Mouse (Mus musculus) hindbrain, embryonic 14.5 days (tissue): ENCODE measurements around the gene Prkg1. TPM values are rescaled to one million over a fixed set of nuclear protein-coding genes. Genes with fewer than 3 reads are reported as not detected.

Experiments used
- ATAC-seq: fragments of 200-750 bp; cut with Nextera tagmentation; 2 replicates; pipeline ENCODE4 v1.8.0; 2017; ENCODE audit warnings: moderate number of reproducible peaks, mild to moderate bottlenecking, moderate TSS enrichment, moderate library complexity; ENCODE audit not compliant: low FRiP score
- DNase-seq: peaks from one replicate; pipeline ENCODE4 v3.0.0-alpha.2; 2015; ENCODE audit warnings: low spot score
- H3K27ac ChIP-seq: fragments of 300-500 bp; sonication (generic); 2 replicates; pipeline ENCODE4 v1.5.1; 2014; ENCODE audit warnings: mild to moderate bottlenecking, moderate library complexity
- H3K27me3 ChIP-seq: fragments of 300-500 bp; sonication (generic); 2 replicates; pipeline ENCODE4 v1.6.1; 2014; ENCODE audit warnings: mild to moderate bottlenecking, low read length, mixed read lengths; ENCODE audit not compliant: control insufficient read depth, insufficient read depth
- H3K36me3 ChIP-seq: fragments of 300-500 bp; sonication (generic); replicated peaks from 2 replicates; pipeline ENCODE4 v1.6.1; 2014; ENCODE audit not compliant: control insufficient read depth, insufficient read depth
- H3K4me1 ChIP-seq: fragments of 300-500 bp; sonication (generic); replicated peaks from 2 replicates; pipeline ENCODE4 v1.6.1; 2014; ENCODE audit warnings: antibody characterized with exemption, low read length, mixed read lengths; ENCODE audit not compliant: control insufficient read depth, insufficient read depth
- H3K4me2 ChIP-seq: fragments of 300-500 bp; sonication (generic); replicated peaks from 2 replicates; pipeline ENCODE4 v1.6.1; 2014; ENCODE audit warnings: mild to moderate bottlenecking, moderate library complexity
- H3K4me3 ChIP-seq: fragments of 300-500 bp; sonication (generic); replicated peaks from 2 replicates; pipeline ENCODE4 v1.5.1; 2014; ENCODE audit warnings: mild to moderate bottlenecking, low read length
- H3K9ac ChIP-seq: fragments of 300-500 bp; sonication (generic); 2 replicates; pipeline ENCODE4 v1.6.1; 2014
- H3K9me3 ChIP-seq: fragments of 300-500 bp; sonication (generic); 2 replicates; pipeline ENCODE4 v1.6.1; 2016; ENCODE audit warnings: low read length; ENCODE audit not compliant: control insufficient read depth
- WGBS: fragments of 180-500 bp; shearing (Covaris S2); extraction: QIAGEN DNeasy Blood & Tissue Kit; methylation state at CpG from one replicate; pipeline ENCODE4 v1.1.7; 2014; 5-methylcytosine and 5-hydroxymethylcytosine counted together
- polyA plus RNA-seq: library from polyadenylated mRNA; unstranded; fragments of >200 nt; fragmentation: Nextera tagmentation; extraction: Ambion mirVana; gene quantifications from 2 replicates; pipeline ENCODE4 v1.2.1, GENCODE M21; 2014

Prkg1 gene
- polyA plus RNA-seq, 1 experiment from 2014 or later, result 7.0 TPM

DNA sequence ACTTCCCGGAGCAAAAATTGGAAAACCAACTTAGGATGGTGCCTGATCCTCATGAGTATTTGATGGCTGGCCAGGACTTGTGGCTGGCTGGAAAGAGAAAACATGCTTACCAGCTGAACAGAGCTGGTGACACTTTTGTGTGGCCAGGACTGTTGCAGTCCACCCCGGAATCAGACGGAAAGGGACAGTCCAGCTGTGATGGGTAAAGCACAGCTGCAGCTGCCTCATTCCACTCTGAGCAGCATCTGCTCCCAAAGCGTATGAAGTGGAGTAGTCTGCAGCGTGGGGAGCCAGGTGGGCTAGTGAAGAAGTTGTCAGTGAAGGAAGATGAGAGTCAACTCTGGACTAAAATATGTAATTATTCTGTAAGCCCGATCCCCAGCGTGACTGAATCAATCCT lies 108.6 kb downstream of the Prkg1 start:
- Histone ChIP-seq H3K27ac (no peak overlapping the region), H3K27me3 (no peaks in the 10 kb centered on the region), H3K4me3 (no peak overlapping the region), H3K9me3 (no peaks in the 10 kb centered on the region), H3K9ac (no peak overlapping the region), H3K4me2 (no peak overlapping the region), H3K36me3 (no peaks in the 10 kb centered on the region), H3K4me1 (0 out of 2 replicates have a peak, but pooled peaks cover 6% of the 10 kb centered on the region)
- no peak for DNase-seq
- WGBS, result 70% methylated on average over 7 of the region's 7 CpGs
- no peak for ATAC-seq

DNA sequence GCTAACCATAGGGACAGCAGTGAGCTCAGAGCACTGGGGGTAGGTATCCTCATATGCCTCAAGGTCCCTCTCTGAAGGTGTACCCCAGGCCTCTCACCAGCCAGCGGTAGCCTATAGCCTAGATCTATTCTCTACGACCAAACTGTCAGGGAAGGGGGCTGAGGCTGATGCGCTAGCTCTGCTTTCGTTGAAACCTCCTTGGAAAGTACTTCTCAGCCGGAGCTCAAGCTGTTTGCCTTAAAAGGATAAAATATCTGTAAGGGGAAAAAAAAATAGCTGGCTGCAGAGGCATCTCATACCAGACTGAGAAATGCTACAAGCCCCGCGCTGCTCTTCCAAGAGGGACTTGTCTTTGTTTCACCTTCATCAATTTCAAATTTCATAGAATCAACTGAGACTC lies 109.0 kb downstream of the Prkg1 start:
- Histone ChIP-seq H3K4me3 (no peak overlapping the region), H3K4me1 (0 out of 2 replicates have a peak, but pooled peaks cover 6% of the 10 kb centered on the region), H3K9me3 (no peaks in the 10 kb centered on the region), H3K27ac (no peak overlapping the region), H3K9ac (no peak overlapping the region), H3K36me3 (no peaks in the 10 kb centered on the region), H3K4me2 (no peak overlapping the region), H3K27me3 (no peaks in the 10 kb centered on the region)
- WGBS, result 79% methylated on average over 7 of the region's 7 CpGs
- no peak for DNase-seq
- ATAC-seq, result no peak

DNA sequence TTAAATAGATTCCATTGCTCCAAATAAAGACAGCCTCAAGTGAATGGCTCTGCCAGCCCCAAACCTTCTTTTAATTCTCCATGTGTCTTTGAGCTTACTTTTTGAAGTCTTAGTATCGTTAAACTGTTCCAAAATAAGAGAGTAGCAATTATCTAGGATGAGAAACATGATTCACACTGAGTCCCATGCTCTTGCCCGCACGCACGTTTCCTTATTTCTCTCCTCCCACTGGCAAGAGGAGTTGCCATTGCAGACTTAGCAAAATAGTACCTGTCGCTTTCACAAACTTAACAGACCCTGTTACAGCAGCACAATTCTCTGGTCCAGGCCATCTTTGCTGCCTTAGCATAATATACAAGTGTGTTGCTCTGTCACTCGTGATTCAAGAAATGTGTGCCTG lies 110.8 kb downstream of the Prkg1 start:
- Histone ChIP-seq H3K9me3 (no peaks in the 10 kb centered on the region), H3K4me1 (0 out of 2 replicates have a peak, but pooled peaks cover 3% of the 10 kb centered on the region), H3K27ac (no peak overlapping the region), H3K27me3 (no peaks in the 10 kb centered on the region), H3K9ac (no peak overlapping the region), H3K4me2 (no peak overlapping the region), H3K4me3 (no peak overlapping the region), H3K36me3 (no peaks in the 10 kb centered on the region)
- ATAC-seq (no peak), DNase-seq (no peak)
- WGBS, result 91% methylated on average over 6 of the region's 6 CpGs

DNA sequence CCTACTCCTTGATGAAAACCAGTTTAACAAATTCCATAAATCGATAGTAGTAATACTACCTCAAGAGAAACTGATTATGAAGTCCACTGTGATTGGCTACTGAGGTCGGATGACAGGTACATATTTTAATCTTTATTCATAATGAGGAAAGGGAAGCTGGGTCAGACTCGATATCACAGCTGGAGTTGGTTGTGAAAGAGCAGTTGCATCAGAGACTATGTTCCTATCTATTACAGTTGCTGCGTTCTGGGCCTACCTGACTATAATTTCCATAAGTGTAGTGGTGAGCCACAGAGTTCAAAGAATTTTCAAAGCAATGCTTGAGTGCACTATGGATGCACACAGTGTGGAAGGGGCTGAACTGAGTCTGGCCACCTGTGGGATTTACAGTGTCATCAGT lies 114.4 kb downstream of the Prkg1 start:
- H3K4me1 ChIP-seq, result no peaks in the 10 kb centered on the region
- H3K27me3 ChIP-seq, result no peaks in the 10 kb centered on the region
- no peak overlapping the region for H3K27ac ChIP-seq
- no peak overlapping the region for H3K4me2 ChIP-seq
- no peak overlapping the region for H3K9ac ChIP-seq
- ATAC-seq, result no peak
- H3K9me3 ChIP-seq, result no peaks in the 10 kb centered on the region
- WGBS, result 91% methylated on average over 4 of the region's 4 CpGs
- H3K36me3 ChIP-seq, result no peaks in the 10 kb centered on the region
- no peak overlapping the region for H3K4me3 ChIP-seq
- DNase-seq, result no peak

DNA sequence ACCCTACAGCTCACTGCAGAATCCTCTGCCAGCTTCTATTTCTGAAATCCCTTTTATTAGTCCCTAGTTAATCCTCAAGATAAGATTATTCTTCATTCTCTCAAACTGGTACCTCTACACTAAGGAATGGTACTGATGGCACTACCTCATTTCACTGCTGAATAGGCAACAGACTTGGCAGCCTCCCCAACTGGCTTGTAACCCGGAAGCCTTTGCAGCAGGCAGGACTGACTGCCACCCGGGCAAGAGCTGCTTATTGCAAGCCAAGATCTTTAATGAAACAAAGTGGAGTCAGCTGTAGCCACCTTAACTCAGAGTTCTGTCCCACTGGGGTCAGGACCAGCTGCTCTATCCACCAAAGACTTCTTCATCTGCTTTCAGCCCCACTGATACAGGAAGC lies 117.3 kb downstream of the Prkg1 start:
- WGBS, result 55% methylated on average over 2 of the region's 2 CpGs
- Histone ChIP-seq H3K9ac (no peak overlapping the region), H3K27ac (no peak overlapping the region), H3K4me2 (no peak overlapping the region), H3K9me3 (no peaks in the 10 kb centered on the region), H3K4me3 (no peak overlapping the region), H3K27me3 (no peaks in the 10 kb centered on the region), H3K36me3 (no peaks in the 10 kb centered on the region), H3K4me1 (no peaks in the 10 kb centered on the region)
- DNase-seq, result no peak
- no peak for ATAC-seq

DNA sequence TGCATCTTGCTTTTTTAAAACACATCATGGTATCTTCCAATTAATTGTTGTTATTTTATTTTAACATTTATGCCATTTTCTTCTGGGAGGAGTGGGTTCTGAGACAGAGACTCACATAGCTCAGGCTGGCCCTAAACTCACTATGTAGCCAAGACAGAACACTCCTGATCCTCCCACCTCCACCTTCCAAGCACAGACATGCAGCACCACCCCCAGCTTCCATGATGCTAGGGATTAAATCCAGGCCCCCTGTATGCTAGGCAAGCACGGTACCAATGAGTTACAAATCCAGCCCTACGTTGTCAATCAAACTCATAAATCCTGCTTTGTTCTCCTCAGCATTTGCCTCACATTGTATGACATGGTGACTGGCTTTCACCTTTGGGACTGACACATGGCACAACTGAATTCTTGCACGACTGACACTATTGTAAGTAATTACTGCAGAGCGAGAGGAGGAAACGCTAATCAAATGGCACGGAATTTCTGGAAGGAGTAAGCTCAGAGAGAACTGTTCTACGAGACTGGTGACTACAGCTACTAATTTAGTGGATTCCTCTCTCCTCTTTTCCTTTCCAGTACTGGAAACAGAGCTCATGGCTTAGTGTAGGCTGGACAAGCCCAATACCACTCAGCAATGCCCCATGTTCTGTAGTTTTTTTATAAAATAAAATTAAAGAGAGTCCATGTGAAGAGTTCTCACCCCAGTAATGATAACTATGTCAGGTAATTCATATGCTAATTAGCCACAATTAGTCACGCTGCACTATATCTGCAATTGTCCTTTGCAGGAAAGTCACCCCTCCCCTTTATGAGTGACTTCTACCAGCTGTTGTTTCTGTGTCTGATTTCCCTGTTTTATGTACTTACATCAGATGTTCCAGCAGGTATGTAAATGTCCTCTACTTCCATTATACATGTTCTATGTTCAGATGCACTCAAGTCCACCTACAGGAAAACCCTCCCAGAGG lies 133.6 kb downstream of the Prkg1 start:
- Histone ChIP-seq H3K27me3 (no peaks in the 10 kb centered on the region), H3K27ac (no peak overlapping the region), H3K9ac (no peak overlapping the region), H3K4me1 (peaks cover 3% of the 10 kb centered on the region), H3K4me2 (no peak overlapping the region), H3K36me3 (no peaks in the 10 kb centered on the region), H3K4me3 (no peak overlapping the region), H3K9me3 (no peaks in the 10 kb centered on the region)
- no peak for DNase-seq
- 34% methylated on average over 8 of the region's 8 CpGs for WGBS
- peak; percentile 51; the same call in 1 of the 2 replicates for ATAC-seq

DNA sequence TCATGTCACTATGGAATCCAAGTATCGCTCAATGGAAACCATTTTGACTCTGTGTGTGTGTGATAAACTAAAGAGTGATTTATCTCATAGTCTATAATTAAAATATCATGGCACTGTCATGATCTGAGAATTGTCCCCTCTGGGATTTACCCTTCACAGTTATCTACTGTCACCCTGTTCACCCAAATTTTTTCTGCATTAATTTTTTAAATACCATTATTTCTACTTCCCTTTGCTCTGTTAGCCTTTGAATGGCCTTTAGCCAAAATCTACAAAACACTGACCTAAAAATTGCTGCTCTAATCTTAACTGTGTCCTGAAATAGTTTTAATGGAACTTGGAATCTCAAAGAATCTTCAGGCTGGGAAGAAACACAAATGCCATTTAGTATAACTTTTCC lies 143.1 kb downstream of the Prkg1 start:
- ATAC-seq, result no peak
- H3K4me3 ChIP-seq, result no peak overlapping the region

DNA sequence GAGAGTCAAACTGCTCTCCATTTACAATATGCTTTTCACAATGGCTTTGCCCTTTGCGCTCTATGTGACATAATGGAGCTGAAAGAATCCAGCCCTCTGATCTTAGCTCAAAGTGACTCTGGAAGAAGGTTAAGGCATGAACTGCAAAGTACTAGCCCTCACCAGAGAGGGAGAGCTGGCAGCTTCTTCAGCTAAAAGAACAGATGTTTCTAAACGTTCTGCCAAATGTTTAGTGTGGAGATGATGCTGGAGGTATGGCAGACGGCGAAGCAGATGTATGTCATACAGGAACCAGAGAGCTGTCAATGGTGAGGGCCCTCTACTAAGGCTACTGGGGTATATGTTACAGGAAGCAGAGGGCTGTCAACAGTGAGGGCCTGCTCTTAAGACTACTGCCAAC lies 148.0 kb downstream of the Prkg1 start:
- Histone ChIP-seq H3K27ac (no peak overlapping the region), H3K9ac (no peak overlapping the region), H3K27me3 (no peaks in the 10 kb centered on the region), H3K9me3 (no peaks in the 10 kb centered on the region), H3K4me1 (no peaks in the 10 kb centered on the region), H3K4me3 (no peak overlapping the region), H3K36me3 (no peaks in the 10 kb centered on the region), H3K4me2 (no peak overlapping the region)
- DNase-seq (no peak), ATAC-seq (no peak)
- WGBS, result 80% methylated on average over 4 of the region's 4 CpGs

More for the DNA sequence above, 143.1 kb downstream of the Prkg1 start:
- no peak for DNase-seq
- Histone ChIP-seq H3K4me1 (no peaks in the 10 kb centered on the region), H3K36me3 (no peaks in the 10 kb centered on the region), H3K27me3 (no peaks in the 10 kb centered on the region), H3K4me2 (no peak overlapping the region), H3K9ac (no peak overlapping the region), H3K9me3 (no peaks in the 10 kb centered on the region), H3K27ac (no peak overlapping the region)
- WGBS, result 92% methylated on average over 1 of the region's 1 CpGs

DNA sequence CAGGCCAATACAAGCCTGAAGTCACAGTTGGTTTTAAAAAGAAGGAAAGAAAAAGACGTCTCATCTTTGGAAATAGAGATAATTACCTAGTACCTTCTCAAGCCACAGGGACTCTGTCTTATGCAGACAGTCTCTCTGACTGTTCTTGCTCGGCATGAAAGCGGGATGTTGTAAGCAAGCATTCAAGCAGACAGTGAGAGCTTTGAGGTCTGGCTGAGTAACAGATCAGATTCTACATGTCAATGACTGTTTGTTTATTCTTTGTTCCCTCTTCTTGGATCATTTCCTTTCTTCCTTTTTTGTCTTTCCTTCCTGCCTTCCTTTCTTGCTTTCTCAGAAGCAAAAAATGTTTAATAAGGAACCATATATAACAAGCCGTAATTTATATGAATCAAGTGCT lies 148.7 kb downstream of the Prkg1 start:
- no peaks in the 10 kb centered on the region for H3K4me1 ChIP-seq
- H3K4me3 ChIP-seq, result no peak overlapping the region
- no peaks in the 10 kb centered on the region for H3K36me3 ChIP-seq
- H3K4me2 ChIP-seq, result no peak overlapping the region
- DNase-seq, result no peak
- no peak overlapping the region for H3K27ac ChIP-seq
- H3K9ac ChIP-seq, result no peak overlapping the region
- WGBS, result 47% methylated on average over 4 of the region's 4 CpGs
- H3K9me3 ChIP-seq, result no peaks in the 10 kb centered on the region
- no peak for ATAC-seq
- H3K27me3 ChIP-seq, result no peaks in the 10 kb centered on the region
